Mouse (Mus musculus): ENCODE data around the gene Folr2. TPM values are rescaled to one million over a fixed set of nuclear protein-coding genes. Genes with fewer than 3 reads are reported as not detected.

Gene Folr2
- polyA plus RNA-seq, 1 experiment: 0.44 TPM

- no peak for DNase-seq
- Histone ChIP-seq H3K27me3 (ENCODE audit: control insufficient read depth, insufficient read depth, low read length) (no peaks in the 10 kb centered on the region), H3K4me1 (ENCODE audit: control insufficient read depth, insufficient read depth, low read length) (peaks cover 8% of the 10 kb centered on the region; the same call in 1 of the 2 replicates), H3K27ac (ENCODE audit: insufficient read depth, low read length) (no peak overlapping the region), H3K4me3 (replicated peaks; ENCODE audit: insufficient read depth, low read depth, low read length) (no peak overlapping the region)
- 44% methylated on average over 3 of the region's 3 CpGs for WGBS
- TF ChIP-seq POLR2A (IDR thresholded peaks at IDR 0.05; ENCODE audit: borderline replicate concordance, insufficient read depth, low read length) (no peak), CTCF (IDR thresholded peaks at IDR 0.05; ENCODE audit: borderline replicate concordance, insufficient read depth, low read depth, low read length) (no peak)
These were observed 22.9 kb downstream of the Folr2 start for GRCm38 (mm10) chr7:101833916-101834584.

- H3K27me3 ChIP-seq (ENCODE audit: control insufficient read depth, insufficient read depth, low read length): no peaks in the 10 kb centered on the region
- WGBS: 72% methylated on average over 5 of the region's 5 CpGs
- DNase-seq: no peak
These were observed 23.6 kb downstream of the Folr2 start for GRCm38 (mm10) chr7:101833352-101833751.

GRCm38 (mm10) chr7:101832372-101832771 lies 24.6 kb downstream of the Folr2 start:
- Histone ChIP-seq H3K27me3 (ENCODE audit: control insufficient read depth, insufficient read depth, low read length) (no peaks in the 10 kb centered on the region), H3K4me1 (ENCODE audit: control insufficient read depth, insufficient read depth, low read length) (peaks cover 8% of the 10 kb centered on the region; the same call in 1 of the 2 replicates), H3K27ac (ENCODE audit: insufficient read depth, low read length) (no peak overlapping the region), H3K4me3 (replicated peaks; ENCODE audit: insufficient read depth, low read depth, low read length) (no peak overlapping the region)
- DNase-seq: no peak
- TF ChIP-seq CTCF (IDR thresholded peaks at IDR 0.05; ENCODE audit: borderline replicate concordance, insufficient read depth, low read depth, low read length): no peak
- no peak for TF ChIP-seq POLR2A (IDR thresholded peaks at IDR 0.05; ENCODE audit: borderline replicate concordance, insufficient read depth, low read length)
- WGBS: 95% methylated on average over 4 of the region's 4 CpGs

More at GRCm38 (mm10) chr7:101833352-101833751, 23.6 kb downstream of the Folr2 start:
- no peak for TF ChIP-seq CTCF (IDR thresholded peaks at IDR 0.05; ENCODE audit: borderline replicate concordance, insufficient read depth, low read depth, low read length)
- Histone ChIP-seq H3K27ac (ENCODE audit: insufficient read depth, low read length) (no peak overlapping the region), H3K4me3 (replicated peaks; ENCODE audit: insufficient read depth, low read depth, low read length) (no peak overlapping the region), H3K4me1 (ENCODE audit: control insufficient read depth, insufficient read depth, low read length) (peaks cover 8% of the 10 kb centered on the region; the same call in 1 of the 2 replicates)

- no peak overlapping the region for H3K27ac ChIP-seq (ENCODE audit: insufficient read depth, low read length)
- H3K4me1 ChIP-seq (ENCODE audit: control insufficient read depth, insufficient read depth, low read length): peaks cover 7% of the 10 kb centered on the region; the same call in 1 of the 2 replicates
- no peak for TF ChIP-seq CTCF (IDR thresholded peaks at IDR 0.05; ENCODE audit: borderline replicate concordance, insufficient read depth, low read depth, low read length)
- TF ChIP-seq POLR2A (IDR thresholded peaks at IDR 0.05; ENCODE audit: borderline replicate concordance, insufficient read depth, low read length): no peak
- no peak overlapping the region for H3K4me3 ChIP-seq (replicated peaks; ENCODE audit: insufficient read depth, low read depth, low read length)
- H3K27me3 ChIP-seq (ENCODE audit: control insufficient read depth, insufficient read depth, low read length): no peaks in the 10 kb centered on the region
- WGBS: 84% methylated on average over 8 of the region's 8 CpGs
- no peak for DNase-seq
These were observed 25.6 kb downstream of the Folr2 start for GRCm38 (mm10) chr7:101831437-101831836.

GRCm38 (mm10) chr7:101830373-101830772 lies 26.6 kb downstream of the Folr2 start:
- no peak overlapping the region for H3K4me3 ChIP-seq (replicated peaks; ENCODE audit: insufficient read depth, low read depth, low read length)
- TF ChIP-seq POLR2A (IDR thresholded peaks at IDR 0.05; ENCODE audit: borderline replicate concordance, insufficient read depth, low read length): no peak
- TF ChIP-seq CTCF (IDR thresholded peaks at IDR 0.05; ENCODE audit: borderline replicate concordance, insufficient read depth, low read depth, low read length): no peak
- 96% methylated on average over 3 of the region's 3 CpGs for WGBS
- peaks cover 4% of the 10 kb centered on the region; the same call in 1 of the 2 replicates for H3K4me1 ChIP-seq (ENCODE audit: control insufficient read depth, insufficient read depth, low read length)
- DNase-seq: no peak
- no peak overlapping the region for H3K27ac ChIP-seq (ENCODE audit: insufficient read depth, low read length)
- H3K27me3 ChIP-seq (ENCODE audit: control insufficient read depth, insufficient read depth, low read length): no peaks in the 10 kb centered on the region

GRCm38 (mm10) chr7:101823758-101824630 lies 33.0 kb downstream of the Folr2 start:
- peaks cover 2% of the 10 kb centered on the region; the same call in 1 of the 2 replicates for H3K4me1 ChIP-seq (ENCODE audit: control insufficient read depth, insufficient read depth, low read length)
- 66% methylated on average over 18 of the region's 18 CpGs for WGBS
- no peak for TF ChIP-seq POLR2A (IDR thresholded peaks at IDR 0.05; ENCODE audit: borderline replicate concordance, insufficient read depth, low read length)
- no peak for TF ChIP-seq CTCF (IDR thresholded peaks at IDR 0.05; ENCODE audit: borderline replicate concordance, insufficient read depth, low read depth, low read length)
- no peak for DNase-seq
- no peak overlapping the region for H3K4me3 ChIP-seq (replicated peaks; ENCODE audit: insufficient read depth, low read depth, low read length)
- peaks cover 2% of the 10 kb centered on the region; the same call in 1 of the 2 replicates for H3K27me3 ChIP-seq (ENCODE audit: control insufficient read depth, insufficient read depth, low read length)
- H3K27ac ChIP-seq (ENCODE audit: insufficient read depth, low read length): no peak overlapping the region

- peaks cover 2% of the 10 kb centered on the region; the same call in 1 of the 2 replicates for H3K4me1 ChIP-seq (ENCODE audit: control insufficient read depth, insufficient read depth, low read length)
- no peak for DNase-seq
- H3K27me3 ChIP-seq (ENCODE audit: control insufficient read depth, insufficient read depth, low read length): peaks cover 6% of the 10 kb centered on the region; the same call in 1 of the 2 replicates
- TF ChIP-seq POLR2A (IDR thresholded peaks at IDR 0.05; ENCODE audit: borderline replicate concordance, insufficient read depth, low read length): no peak
- TF ChIP-seq CTCF (IDR thresholded peaks at IDR 0.05; ENCODE audit: borderline replicate concordance, insufficient read depth, low read depth, low read length): 0 out of 2 replicates have a peak, but pooled peaks have one; percentile 26
- H3K4me3 ChIP-seq (replicated peaks; ENCODE audit: insufficient read depth, low read depth, low read length): no peak overlapping the region
- H3K27ac ChIP-seq (ENCODE audit: insufficient read depth, low read length): no peak overlapping the region
- WGBS: 47% methylated on average over 32 of the region's 32 CpGs
These were observed 33.9 kb downstream of the Folr2 start for GRCm38 (mm10) chr7:101822836-101823757.

All from cerebellum, adult 2 months (tissue).